Mouse (Mus musculus): Measurements from ENCODE around the gene Cend1. TPM values are rescaled to one million over a fixed set of nuclear protein-coding genes. Genes with fewer than 3 reads are reported as not detected.

Gene Cend1
- total RNA-seq, 2 experiments from 2014 or later, result 2.7 to 4.8 TPM

GRCm38 (mm10) chr7:141395348-141395747, 33.9 kb downstream of the Cend1 start:
- no peak for DNase-seq (ENCODE audit: low spot score in 2 of 2)

GRCm38 (mm10) chr7:141394771-141395170, 34.5 kb downstream of the Cend1 start:
- DNase-seq (ENCODE audit: low spot score in 2 of 2), result peak; percentile 45 to 76

- no peak for DNase-seq (ENCODE audit: low spot score in 2 of 2)
Observed at GRCm38 (mm10) chr7:141394158-141394557, 35.1 kb downstream of the Cend1 start.

DNA sequence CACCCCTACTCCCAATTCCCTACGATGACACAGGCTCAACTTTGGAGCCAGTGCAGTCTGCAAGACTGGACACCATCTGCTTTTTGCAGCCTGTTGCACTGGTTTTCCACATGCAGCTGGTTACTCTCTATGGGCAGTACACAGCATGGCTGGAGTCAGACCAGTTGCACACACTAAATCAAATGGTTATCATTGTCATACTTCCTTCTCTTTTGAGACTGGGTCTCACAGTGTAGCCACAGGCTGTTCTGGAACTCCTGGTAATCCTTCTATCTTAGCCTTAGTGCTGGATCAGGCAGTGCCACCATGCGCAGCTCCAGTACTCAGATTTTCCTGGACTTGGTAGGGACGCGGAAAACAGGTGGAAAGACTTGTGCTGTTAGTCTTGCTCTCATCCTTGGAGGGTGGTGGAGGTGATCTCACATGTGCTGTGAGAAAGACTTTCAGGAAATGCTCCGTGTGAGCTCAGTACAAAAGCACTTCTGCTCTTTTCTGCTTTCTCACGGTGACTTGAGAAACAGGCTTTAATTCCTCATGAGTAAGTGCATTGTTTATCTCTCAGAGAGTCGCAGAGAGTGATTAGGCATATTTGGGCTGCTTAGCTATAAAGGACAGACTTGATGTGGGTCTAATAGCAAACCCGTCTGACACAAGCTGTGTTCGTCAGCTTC, 36.6 kb downstream of the Cend1 start:
- no peak for DNase-seq (ENCODE audit: low spot score in 2 of 2)

DNA sequence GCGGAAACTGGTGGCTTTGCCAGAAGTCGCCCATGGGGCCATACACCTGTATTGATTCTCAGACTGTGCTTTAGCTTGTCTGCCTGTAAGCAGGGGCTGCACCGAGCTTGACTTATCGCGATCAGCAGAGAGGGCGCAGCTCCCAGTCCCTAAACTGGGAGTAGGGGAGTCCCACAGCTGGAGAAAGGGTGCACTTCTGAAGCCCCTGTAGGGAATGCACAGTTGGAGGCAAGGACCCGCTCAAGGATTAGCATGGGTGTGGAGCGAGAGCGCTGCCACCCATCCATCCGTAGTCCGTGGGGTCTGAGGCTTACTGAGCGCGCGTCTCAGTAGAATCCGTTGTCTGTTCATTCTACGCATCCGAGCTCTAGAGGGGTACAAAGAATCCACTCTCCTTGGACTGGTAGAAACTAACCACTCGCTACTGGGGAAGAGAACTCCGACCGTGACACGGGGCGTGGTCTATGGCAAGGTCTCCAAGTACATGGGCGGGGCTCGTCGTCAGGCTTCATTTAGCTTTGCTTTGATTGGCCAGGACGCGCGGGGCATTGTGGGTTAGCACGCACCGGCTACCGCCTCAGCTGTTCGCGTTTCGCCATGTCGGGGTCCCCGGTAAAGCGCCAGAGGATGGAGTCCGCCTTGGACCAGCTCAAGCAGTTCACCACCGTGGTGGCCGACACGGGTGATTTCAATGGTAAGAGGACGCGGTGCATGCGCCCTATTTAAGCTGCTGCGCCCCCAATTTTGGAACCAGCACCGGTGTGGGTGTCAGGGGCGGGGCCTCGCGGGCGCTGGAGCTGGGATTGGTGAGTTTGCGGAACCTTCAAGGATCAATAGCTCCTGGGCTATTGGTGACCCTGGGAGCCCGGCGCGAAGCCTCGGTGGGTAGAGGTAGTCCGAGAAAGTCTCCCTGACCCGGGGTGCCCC, 37.4 kb downstream of the Cend1 start, which contains the start of gene Taldo1:
Gene Taldo1 (plus strand): TSS at position 575 of the 927 bp plus-strand sequence.
- peak; percentile 92 to 93 for DNase-seq (ENCODE audit: low spot score in 2 of 2)

DNA sequence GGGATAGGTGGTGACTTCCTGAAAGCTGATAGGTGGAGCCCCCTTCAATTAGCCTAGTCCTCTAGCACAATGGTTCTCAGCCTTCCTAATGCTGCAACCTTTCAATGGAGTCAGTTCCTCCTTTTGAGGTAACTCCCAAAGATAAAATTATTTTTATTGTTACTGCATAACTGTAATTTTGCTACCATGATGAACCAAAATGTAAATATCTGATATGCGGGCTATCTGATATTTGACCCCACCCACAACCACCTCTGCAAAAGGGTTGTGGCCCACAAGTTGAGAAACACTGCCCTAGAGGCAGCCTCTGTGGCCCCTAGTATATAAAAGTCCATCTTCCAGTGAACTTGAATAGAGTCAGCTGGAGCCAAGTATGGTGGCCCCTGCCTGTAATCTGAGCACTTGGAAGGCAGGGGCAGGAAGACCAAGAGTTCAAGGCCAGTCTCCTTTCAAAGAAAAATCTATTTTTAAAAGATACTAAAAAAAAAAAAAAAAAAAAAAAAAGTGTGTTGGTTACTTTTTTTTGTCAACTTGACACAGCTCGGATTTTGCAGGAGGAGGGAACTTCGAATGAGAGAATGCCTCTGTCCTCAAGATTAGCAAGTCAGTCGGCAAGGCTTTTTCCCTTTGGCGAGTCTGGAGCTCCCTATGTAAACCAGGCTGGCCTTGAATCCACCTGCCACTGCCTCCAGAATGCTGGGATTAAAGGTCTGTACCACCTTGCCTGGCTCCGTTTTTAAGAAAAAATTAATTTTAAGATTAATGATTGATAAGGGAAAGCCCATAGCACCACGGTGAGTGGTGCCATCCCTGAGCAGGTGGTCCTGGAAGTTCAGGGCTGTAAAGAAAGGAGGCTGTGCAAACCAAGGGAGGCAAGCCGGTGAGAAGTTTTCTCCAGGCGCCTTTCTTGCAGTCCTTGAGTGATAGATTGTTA, 38.7 kb downstream of the Cend1 start:
- no peak for DNase-seq (ENCODE audit: low spot score in 2 of 2)

DNA sequence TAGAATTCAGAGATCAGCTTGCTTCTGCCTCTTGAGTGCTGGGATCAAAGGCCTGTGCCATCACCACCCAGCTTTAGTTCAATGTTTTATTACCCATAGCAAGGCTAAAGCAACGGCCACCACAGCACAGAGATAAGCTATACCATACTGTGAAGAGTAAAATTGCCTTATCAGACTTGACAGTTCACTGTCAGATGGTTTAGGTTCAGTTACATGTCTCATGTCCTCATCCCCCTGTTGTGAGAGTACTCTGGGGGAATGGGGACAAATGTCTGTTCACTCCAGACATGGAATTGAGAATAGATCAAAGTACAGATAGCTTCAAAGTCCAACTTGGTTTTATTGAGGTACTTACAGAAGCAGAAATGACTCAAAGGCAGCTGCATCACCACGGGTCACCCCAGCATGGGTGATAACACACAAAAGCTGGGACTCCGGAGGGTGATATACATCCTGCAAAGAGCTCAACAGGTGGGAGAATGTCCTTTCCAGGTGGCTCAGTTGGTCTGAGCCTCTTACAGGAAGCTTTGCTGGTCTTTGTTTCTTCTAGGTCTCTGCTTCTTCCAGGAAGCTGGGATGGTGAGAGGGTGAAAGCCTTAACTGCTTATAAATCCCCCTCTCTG, 40.7 kb downstream of the Cend1 start:
- DNase-seq (ENCODE audit: low spot score in 2 of 2), result no peak

DNA sequence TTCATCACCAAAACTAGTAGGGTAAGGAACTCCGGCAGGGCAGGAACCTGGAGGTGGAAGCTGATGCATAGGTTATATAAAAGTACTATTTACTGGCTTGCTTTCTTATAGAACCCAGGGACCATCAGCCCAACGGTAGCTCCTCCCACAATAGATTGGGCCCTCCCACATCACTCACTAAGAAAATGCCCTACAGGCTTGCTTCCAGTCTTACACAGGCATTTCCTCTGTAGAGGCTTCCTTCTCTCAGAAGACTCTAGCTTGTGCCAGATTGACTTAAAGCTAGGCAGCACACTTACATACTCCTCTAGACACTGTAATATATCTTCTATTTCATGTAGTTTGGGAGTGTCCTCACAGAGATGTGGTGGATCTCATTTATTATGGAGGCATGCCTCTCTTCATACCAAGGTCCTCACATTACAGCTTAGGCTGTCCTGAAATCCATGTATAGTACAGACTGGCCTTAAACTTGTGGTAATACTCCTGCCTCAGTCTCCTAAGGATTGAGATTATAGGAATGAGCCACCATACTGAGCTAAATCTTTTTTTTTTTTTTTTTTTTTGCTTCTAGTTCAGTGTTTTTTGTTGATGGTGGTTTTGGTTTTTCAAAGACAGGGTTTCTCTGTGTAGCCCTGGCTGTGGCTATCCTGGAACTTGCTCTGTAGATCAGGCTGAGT, 41.3 kb downstream of the Cend1 start:
- no peak for DNase-seq (ENCODE audit: low spot score in 2 of 2)

DNA sequence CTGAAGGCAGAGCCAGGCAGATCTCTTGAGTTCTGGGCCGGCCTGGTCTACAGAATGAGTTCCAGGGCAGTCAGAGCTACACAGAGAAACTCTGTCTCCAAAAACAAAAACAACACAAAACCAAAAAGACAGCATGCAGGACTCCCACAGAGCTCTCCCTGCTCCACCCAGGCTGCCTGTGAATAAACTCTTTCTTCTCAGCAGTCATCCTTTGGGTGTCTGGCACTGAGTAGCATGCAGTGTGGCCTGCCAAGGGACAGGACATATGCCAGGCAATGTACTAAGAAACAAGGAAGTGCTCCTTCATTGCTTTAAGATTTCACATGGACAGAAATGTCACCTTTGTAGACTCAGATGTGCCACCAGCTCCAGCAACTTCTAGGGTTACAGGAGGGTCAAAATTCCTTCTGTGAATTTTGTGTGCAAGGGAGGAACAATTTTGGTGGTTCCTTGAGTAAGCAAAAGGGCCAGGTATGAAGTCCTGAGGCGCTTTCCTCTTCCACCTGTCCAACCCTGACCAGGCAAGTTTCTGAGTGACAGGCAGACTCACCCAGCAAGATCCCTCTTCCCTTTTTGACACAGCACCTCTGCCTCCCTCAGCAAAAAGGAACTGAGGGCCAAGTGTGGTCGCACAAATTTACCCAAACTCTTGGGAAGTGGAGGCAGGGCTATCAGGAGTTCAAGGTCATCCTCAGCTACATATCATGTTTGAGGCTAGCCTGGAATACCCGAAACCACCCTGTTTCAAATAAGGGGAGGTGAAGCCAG, 48.0 kb downstream of the Cend1 start:
- no peak for DNase-seq (ENCODE audit: low spot score in 2 of 2)

- DNase-seq (ENCODE audit: low spot score in 2 of 2), result no peak
Observed at GRCm38 (mm10) chr7:141379584-141379983, 49.7 kb downstream of the Cend1 start.

Other genes starting within 250 kb of the Cend1 start
- 10 to 100 TPM; 88.5 to 96.4 TPM for gene Hras, start 235.5 kb downstream of the Cend1 start, total RNA-seq (2021)
- gene Lrrc56, start 235.3 kb downstream of the Cend1 start, total RNA-seq (2021), result 1 to 10 TPM; 8.8 to 9.9 TPM
- gene Lmntd2, start 215.4 kb downstream of the Cend1 start, total RNA-seq (2021), result 1 to 10 TPM in 1 of 2 experiments, under 1 TPM in 1; 0.82 to 1.0 TPM
- gene Rassf7, start 213.6 kb downstream of the Cend1 start, total RNA-seq (2021), result 10 to 100 TPM; 14.7 to 15.1 TPM
- gene Phrf1, start 200.7 kb downstream of the Cend1 start, total RNA-seq (2021), result 10 to 100 TPM; 77.1 to 91.9 TPM
- 1 to 10 TPM; 7.3 to 7.5 TPM for gene Irf7, start 163.0 kb downstream of the Cend1 start, total RNA-seq (2021)
- gene Cdhr5, start 152.7 kb downstream of the Cend1 start, total RNA-seq (2021), result 10 to 100 TPM in 1 of 2 experiments, 1 to 10 TPM in 1; 9.4 to 15.5 TPM
- 10 to 100 TPM in 1 of 2 experiments, 1 to 10 TPM in 1; 9.0 to 12.9 TPM for gene Sct, start 150.4 kb downstream of the Cend1 start, total RNA-seq (2021)
- under 1 TPM; 0.34 to 0.36 TPM for gene Drd4, start 137.5 kb downstream of the Cend1 start, total RNA-seq (2021)
- 10 to 100 TPM; 74.1 to 78.8 TPM for gene Deaf1, start 101.8 kb downstream of the Cend1 start, total RNA-seq (2021)
- gene Tmem80, start 101.8 kb downstream of the Cend1 start, total RNA-seq (2021), result 10 to 100 TPM; 34.8 to 36.6 TPM
- 10 to 100 TPM in 1 of 2 experiments, 1 to 10 TPM in 1; 3.1 to 15.7 TPM for gene Eps8l2, start 90.6 kb downstream of the Cend1 start, total RNA-seq (2021)
- gene Taldo1, start 37.3 kb downstream of the Cend1 start, total RNA-seq (2021), result 100 to 1,000 TPM; 251 to 277 TPM
- gene Gatd1, start 15.4 kb downstream of the Cend1 start, total RNA-seq (2021), result 10 to 100 TPM; 44.9 to 50.6 TPM
- gene Slc25a22, start 8.4 kb upstream of the Cend1 start, total RNA-seq (2021), result 10 to 100 TPM; 46.9 to 60.3 TPM
- gene Pidd1, start 14.5 kb upstream of the Cend1 start, total RNA-seq (2021), result 10 to 100 TPM in 1 of 2 experiments, 1 to 10 TPM in 1; 8.4 to 12.6 TPM
- 1,000 to 10,000 TPM; 1,329 to 1,362 TPM for gene Rplp2, start 17.9 kb upstream of the Cend1 start, total RNA-seq (2021)
- gene Pnpla2, start 25.7 kb upstream of the Cend1 start, total RNA-seq (2021), result 100 to 1,000 TPM; 173 to 205 TPM
- gene Cracr2b, start 31.6 kb upstream of the Cend1 start, total RNA-seq (2021), result 10 to 100 TPM; 13.1 to 14.2 TPM
- gene Cd151, start 37.9 kb upstream of the Cend1 start, total RNA-seq (2021), result 100 to 1,000 TPM; 209 to 215 TPM
- 10 to 100 TPM; 57.7 to 61.2 TPM for gene Polr2l, start 45.6 kb upstream of the Cend1 start, total RNA-seq (2021)
- gene Tspan4, start 45.7 kb upstream of the Cend1 start, total RNA-seq (2021), result 10 to 100 TPM; 77.9 to 79.6 TPM
- 10 to 100 TPM; 42.4 to 49.2 TPM for gene Chid1, start 110.4 kb upstream of the Cend1 start, total RNA-seq (2021)
- 10 to 100 TPM; 75.6 to 81.5 TPM for gene Ap2a2, start 132.7 kb upstream of the Cend1 start, total RNA-seq (2021)
- gene Muc6, start 225.8 kb upstream of the Cend1 start, total RNA-seq (2021), result under 1 TPM; 0.08 to 0.14 TPM

All from adrenal gland, postnatal 4 days (tissue).